Mouse (Mus musculus) WW6 (cell line): ENCODE data around the gene Adnp.

Experiments
- DNase-seq: peaks from one replicate; pipeline ENCODE4 v3.0.0-alpha.2; 2013; ENCODE audit warnings: low read depth, low spot score

Gene Adnp

DNA sequence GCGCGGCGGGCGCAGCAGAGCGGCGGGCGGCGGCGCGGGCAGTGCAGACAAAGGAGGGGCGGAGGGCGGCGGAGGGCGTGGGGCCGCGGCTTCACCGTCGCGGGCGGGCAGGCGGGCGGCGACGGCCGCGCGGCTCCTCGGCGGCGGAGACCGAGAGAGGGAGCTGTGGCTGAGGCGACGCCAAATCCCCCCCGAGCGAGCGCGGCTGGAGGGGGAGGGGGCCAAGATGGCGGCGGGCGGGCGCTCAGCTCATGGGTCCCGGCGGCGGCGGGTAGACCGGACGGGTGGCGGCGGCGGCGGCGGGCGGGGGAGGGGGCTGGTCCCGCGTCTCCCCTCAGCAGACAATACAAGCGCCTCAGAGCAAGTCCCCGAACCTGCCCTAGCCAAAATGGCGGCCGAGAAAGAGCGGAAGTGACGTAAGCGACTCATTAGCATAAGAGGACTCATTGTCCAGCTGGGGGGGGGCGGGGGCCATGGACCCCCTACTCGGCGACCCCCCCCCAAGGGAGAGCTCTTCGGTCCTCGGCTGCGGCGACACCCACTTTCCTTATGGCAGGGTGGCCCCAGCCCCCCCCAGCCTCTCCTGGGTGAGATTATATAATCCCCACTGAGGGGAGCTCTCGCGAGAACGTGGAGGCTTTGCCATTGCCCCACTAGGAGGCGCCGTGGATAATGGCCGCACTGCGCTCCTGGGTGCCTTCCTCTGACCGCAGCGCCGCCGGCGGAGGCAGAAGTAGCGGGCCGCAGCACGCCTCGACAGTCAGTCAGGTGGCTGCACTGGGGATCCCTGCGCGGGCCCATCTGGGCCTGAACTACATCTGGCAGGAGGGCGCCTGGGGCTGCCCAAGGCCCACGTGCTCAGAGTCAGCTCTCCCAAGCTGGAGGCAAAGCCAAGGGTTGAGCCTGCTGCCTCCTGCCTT, at the start of gene Adnp:
Gene Adnp (minus strand): TSS at position 388 of the 920 bp plus-strand sequence.
- peak; percentile 95 for DNase-seq

DNA sequence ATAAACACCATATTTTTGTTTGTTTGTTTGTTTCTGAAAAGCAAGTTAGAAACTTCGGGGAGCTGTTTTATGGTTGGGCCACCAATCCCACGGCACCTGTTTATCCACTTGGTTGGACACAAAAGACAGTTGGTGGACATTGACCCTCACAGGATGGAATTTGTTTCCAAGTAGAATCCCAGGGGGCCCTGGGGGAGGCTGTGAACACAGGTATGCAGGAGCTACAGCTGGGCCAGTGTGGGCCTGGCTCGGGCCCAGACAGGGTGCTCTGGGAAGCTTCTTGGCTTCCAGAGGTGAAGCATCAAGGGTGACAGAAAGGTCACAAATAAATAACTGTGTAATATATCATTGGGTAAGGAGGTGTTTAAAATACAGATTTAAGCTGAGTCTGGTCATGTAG, 49.6 kb upstream of the Adnp start:
- DNase-seq = no peak

DNA sequence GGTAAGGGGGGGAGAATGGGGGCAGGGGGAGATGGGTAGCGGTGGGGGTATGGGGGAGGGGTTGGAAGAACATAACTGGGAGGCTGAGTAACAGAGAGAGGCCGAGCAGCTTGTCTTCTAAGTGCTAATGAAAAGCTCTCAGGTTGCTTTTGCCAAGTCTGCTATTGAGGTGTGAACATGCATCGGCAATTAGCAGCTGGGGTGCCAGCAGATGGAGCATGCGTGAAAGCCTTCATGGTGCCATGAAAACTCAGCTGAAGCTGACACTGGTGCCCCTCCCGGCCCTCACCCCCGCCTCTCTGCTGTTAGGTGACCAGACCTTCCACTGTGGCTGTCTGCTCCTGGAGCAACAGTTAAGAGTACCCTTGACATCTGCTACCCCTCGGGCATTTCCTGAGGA, 46.9 kb upstream of the Adnp start:
- no peak for DNase-seq

DNA sequence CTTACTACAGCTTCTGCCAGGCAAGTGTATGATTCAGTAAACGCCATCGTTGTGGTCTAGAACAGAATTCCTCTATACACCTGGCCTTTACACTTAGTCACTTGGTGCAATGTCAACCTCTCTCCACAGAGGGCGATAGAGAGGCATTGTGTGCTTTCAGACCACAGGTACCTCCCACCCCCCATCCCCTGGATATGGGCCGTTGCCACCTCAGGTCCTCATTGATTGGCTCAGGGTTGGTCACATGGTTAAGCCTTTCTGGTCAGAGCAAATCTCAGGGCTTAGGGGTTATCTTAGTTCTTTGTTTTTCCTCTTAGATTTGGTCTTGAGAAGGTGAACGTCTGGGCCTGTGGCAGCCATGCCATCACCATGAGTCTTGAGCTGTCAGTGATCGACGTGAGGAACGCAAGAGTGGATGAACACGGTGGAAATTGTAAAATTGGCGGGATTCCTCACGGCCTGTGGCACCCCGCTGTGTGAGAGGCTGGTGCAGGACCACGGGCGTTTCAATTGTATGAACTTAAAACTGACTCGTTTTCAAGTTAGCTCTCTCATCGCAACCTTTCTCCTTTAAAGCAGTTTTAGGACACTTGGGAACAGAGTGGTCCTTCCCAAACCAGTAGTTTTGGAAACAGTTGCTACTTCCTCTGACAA, 45.9 kb upstream of the Adnp start:
- DNase-seq = peak; percentile 84

DNA sequence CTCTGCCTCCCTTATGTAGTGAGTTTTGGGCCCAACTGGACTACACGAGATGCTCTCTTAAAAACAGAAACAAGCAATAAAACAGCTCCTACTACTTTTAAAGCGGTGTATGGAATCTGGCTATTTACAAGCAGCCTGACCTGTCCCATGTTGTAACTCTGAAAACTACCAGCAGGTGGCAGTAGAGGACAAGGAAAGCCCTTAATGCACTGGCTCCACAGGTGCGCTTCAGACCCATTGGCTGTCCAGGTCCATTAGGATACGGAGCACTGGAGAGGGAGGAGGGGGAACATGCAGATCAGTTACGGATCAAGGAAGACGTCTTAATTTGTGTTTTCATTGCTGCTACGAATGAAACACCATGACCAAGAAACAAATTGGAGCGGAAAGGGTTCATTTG, 43.4 kb upstream of the Adnp start:
- peak; percentile 69 for DNase-seq

DNA sequence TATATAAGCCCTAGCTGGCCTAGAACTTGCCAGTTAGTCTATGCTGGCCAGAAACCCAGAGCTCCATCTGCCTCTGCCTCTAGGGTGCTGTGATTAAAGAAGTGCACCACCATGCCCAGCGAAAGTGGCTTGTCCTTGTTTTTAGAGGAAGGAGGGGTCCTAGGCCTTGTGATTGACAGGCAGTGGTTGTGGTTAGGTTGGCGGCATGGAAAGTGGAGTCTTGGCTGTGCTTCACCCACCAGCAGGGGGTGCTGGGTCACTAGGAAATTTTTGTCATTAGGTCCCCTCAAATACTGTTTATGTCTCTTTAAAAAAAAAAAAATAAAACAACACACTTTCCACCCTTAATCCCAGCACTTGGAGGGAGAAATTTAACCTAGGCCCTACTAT, 41.9 kb upstream of the Adnp start:
- no peak for DNase-seq

DNA sequence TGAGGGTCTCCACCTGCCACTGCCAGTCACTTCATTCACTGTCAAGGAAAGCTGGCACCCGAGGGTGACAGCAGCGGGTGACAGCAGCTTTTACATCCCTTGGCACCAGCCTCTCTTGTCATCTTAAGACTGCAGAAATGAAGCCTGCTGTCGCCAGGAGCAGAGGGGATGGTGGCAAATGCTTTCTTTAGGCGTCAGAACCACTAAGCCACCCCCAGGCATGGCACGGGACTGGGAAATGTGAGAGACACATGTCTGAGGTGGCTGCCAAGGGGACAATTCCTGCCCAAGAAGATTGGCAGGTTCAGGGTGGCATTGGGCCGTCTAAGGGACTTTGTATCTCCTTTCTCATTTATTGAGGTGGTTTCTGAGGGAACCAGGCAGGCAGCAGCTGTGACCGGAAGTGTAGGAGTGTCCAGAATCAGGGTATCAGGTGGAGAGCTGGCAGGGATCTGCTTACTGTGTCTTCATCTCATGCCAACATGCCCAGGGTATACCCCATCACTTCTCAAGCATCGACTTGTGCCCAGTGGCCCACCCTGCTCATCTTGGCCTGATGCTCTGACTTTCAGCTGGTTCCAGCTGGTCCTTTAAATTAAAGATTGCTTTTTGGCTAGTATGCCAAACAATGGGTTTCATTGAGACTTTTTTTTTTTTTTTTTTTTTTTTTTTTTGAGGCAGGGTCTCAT, 41.4 kb upstream of the Adnp start:
- DNase-seq = no peak

DNA sequence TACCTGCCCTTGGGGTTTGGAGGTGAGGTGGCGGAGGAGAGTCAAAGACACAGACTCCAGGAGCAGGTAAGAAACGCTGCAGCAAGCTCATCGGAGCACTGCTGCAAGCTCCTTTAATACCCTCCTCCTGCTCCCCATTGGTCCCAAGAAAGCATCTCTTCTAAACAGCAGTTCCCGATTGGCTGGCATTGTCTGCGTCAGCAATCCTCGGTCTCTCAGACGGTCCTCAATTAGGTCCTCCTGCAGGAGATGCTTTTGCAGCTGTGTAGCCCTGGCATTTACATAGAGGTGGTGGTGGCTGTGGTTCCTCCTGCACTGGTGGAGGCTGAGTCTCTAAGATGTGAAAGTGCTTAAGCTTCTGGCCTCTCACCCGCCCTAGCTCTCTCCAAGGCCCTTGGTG, 38.7 kb upstream of the Adnp start:
- no peak for DNase-seq

DNA sequence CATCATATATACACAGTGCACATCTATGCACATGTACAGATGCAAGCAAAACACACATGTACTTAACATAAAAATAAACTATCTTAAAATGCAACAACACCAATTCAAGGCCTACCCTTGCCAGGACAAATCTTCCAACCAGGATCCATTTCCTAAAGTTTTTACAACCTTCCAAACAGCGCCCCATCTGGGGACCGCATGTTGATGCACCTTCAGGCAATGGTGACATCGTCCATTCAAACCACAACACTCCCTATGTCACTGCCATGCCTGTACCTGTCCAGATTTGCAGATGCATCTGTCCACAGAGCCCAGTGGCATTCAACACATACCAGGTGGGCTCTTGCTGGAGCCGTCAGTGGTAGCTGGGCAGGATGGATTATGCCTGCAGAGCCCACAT, 36.4 kb upstream of the Adnp start:
- DNase-seq = no peak

DNA sequence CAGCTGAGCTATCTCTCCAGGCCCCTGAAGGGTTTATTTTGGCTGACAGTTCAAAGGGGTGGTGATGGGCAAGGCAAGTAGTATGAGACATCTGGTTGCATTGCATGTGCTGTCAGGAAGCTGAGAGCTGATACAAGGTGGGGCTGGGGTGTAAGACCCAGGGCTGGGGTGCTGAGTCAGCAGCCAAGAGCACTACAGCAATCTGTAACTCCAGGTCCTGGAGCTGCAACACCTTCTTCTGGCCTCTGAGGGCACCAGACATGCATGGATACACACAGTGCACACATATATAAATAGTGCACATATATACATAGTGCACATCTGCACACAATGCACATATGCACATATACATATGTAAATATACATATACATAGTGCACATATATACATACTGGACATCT, 35.9 kb upstream of the Adnp start:
- DNase-seq = no peak

DNA sequence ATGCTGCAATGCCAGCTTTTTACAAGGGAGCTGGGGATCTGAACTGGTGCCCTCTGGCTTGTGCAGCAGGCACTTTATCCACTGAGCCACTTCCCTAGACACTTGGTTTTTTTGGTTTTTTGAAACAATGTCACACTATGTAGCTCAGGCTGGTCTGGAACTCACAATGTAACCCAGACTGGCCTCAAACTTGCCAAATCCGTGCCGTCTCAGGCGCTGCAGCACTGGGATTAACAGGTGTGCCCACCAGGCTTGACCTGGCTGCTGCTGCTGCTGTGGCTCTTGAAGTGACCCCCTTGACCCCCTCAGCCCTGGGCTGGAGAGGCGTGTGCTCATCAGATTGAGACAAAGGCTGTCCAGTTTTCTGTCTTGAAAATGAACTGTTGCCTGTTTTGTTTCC, 31.4 kb upstream of the Adnp start:
- DNase-seq = no peak

DNA sequence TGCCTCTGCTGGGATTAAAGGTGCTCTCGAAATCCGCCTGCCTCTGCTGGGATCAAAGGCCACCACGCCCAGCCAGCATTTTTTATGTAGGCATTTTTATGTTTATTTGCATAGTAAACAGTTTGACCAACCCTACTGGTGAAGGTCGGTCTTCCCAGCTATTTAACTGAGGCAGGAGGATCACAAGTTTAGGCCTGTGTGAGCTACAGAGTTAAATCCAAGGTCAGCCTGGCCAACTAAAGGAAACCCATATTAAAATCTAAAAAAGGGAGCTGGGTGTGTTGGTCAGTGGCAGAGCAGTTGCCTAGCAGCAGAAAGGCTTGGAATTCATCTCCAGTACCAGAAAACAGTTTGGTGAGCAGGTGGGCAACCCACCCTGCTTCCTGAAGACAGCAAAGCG, 26.4 kb upstream of the Adnp start:
- no peak for DNase-seq

DNA sequence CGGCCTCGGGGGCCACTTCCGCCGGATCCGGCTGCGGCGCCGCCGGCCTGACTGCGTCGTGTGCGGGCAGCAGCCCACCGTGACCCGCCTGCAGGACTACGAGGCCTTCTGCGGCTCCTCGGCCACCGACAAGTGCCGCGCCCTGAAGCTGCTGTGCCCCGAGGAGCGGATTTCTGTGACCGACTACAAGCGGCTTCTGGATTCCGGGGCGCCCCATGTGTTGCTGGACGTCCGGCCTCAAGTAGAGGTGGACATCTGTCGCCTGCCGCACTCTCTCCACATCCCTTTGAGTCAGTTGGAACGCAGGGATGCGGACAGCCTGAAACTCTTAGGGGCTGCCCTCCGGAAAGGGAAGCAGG, 24.5 kb upstream of the Adnp start:
- DNase-seq = no peak

DNA sequence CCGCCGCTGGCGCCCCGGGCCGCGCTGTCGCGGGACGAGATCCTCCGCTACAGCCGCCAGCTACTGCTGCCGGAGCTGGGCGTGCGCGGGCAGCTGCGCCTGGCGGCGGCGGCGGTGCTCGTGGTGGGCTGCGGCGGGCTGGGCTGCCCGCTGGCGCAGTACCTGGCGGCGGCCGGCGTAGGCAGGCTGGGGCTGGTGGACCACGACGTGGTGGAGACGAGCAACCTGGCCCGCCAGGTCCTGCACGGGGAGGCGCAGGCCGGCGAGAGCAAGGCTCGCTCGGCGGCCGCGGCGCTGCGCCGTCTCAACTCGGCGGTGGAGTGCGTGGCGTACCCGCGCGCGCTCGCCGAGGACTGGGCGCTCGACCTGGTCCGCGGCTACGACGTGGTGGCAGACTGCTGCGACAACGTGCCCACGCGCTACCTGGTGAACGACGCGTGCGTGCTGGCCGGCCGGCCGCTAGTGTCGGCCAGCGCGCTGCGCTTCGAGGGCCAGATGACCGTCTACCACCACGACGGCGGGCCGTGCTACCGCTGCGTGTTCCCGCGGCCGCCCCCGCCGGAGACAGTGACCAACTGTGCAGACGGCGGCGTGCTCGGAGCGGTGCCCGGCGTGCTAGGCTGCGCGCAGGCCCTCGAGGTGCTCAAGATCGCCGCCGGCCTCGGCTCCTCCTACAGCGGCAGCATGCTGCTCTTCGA, 24.0 kb upstream of the Adnp start:
- no peak for DNase-seq

DNA sequence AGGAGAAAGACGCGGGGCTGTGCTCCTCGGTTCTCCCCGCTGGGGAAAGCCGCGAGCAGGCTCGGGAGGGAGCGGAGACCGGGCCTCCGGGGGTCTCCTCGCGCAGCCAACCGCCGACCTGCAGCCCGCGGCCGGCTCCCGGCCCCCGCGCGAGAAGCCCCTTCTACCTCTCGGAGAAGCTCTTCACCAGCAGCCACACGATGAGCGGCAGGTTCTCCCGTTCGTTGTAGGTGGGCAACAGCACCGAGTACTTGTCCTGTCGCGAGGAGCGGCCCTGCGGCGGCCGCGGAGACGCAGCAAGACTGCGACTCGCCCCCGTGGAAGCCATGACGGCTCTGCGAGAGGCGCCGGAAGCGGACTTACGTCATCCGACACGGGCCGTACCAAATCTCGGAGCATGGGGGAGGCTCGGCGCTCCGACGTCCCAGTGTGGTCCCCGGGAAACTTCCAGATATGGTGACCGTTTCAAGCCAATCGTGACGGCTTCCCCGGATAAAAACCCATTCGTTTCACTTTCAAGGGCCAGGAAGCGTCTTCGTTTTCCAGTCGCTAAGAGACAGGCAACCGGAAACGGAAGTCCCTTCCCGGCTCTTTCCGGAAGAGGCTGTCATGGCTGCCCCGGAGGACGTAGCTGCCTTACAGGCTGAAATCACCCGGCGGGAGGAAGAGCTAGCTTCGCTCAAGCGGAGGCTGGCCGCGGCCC, 23.3 kb upstream of the Adnp start, which contains the start of the genes Gm20716, Dpm1 and Mocs3:
Gene Gm20716 (minus strand): TSS at position 339 of the 703 bp plus-strand sequence.
Gene Dpm1 (minus strand): TSS at position 566 of the 703 bp plus-strand sequence.
Gene Mocs3 (plus strand): TSS at position 597 of the 703 bp plus-strand sequence.
- DNase-seq = peak; percentile 59

DNA sequence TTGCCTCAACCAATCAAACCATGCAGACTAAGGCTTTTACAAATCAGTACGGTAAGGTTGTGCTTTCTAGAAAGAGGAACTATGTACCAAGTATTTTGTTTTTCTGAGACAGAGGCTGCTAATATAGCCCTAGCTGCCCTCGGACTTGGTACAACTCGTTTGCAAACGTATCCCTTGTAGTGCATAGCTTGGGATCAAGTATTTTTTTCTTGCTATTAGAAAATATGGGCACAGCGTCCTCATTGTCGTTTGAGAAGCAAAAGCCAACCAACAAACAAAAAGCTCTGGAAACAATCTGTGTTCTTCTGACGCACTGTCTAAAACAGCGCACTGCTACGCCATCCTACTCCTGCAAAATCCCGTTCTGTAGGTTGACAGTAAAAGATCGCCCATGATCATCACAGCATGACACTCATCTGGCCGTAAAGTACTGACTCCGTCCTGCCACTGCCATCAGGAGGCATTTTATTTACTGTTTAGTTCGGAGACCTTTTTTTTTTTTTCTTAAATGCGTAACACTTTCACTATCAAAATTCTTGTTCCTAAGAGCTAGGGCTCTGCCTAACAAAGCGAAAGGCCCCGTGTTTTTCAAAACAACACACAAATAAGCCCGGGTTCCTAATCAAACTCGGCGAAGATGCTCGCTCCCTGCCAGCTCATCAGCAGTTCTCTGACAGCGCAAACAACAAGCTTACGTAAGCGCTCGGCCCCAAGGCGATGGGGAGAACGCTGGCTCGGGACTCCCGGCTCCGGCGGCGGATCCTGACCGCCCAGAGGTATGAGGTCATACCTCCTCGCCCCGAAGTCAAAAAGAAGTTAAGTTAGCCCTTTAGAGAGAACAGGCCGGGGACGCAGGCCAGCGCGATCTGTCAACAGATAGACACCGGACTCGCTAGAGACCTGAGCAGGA, 22.5 kb upstream of the Adnp start:
- no peak for DNase-seq

DNA sequence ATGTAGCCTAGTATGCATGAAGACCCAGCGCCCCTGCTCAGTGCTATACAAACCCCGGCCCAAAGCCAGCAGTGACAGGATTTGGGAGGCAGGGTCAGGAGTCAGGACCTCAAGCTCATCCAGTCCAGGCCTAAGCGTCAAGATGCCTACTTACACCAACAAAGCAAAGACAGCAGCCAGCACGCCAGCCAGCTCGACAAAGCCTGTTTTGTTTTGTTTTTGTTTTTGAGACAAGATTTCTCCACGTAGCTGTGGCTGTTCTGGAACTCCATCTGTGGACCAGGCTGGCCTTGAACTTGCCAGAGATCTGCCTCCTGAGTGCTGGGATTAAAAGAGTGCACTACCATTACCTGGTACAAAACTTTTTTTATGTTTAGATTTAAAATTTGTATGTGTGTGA, 16.4 kb upstream of the Adnp start:
- no peak for DNase-seq

DNA sequence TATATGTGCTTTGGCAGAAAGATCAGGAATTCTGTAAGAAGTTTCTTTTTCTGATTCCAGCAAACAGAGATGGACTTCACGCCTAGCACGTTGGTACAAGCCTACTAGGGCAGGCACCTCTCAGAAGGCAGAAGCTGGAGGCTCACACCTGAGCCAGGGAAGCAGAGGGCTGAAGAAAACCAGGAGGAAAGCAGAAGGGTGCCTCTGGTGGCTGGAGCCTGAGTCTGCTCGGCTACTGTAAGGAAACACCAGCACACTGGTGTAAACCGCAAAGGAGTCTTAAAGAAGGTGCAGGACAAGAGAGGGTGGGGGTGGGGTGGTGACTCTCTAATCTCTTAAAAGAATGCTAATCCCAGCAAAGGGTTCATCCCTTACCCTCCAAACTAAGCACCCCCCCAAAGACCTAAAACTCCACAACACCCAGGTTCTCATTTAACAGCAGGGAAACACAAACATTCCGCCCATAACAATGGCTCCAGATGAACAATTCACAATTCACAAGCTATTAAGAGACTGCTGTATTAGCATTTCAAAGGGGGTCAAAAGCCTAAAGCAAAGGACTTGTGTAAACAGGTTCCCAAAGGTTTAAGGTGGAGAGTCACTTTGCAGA, 7.0 kb upstream of the Adnp start:
- peak; percentile 61 for DNase-seq

DNA sequence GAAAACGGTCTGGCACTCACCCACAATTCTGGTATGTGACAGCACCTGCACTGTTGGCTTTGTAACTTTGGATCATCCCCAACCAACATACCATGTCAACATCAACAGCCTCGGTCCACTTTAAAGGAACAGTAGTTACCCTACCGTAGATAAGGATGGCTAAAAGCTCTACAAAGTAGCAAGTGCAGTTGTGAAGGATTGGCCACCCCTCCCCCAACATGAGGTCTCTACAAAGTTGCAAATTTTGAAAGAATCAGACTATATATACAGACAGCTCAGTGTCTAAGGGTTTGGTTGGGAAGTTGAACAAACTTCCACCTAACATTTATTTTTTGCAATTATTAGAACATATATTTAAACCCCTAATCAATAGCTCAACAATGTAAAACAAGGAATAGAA, 971 bp upstream of the Adnp start:
- no peak for DNase-seq
